ENCODE assay signal across 21 mouse cellular contexts in the genomic region with DNA sequence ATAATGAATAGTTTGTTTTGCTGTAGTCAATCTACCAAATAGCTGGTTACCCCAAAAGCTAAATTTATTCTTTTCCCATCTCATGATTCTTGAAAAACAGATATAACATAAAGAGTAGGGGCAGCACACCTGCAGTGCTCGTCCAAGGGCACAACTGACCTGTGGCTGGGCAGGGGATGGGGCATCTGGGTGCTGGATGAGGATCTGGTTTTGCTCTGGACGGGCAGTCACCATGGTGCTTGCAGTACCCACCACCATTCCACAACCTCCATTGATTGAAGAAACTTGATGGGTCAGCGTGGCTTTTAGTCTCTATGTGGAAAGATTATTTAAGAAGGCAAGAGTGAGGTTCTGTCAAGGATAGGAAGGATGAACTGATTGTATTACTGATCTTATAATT. TPM values are rescaled to one million over a fixed set of nuclear protein-coding genes. Genes with fewer than 3 reads are reported as not detected.
DNase-seq lines count a peak whose midpoint lies in the region; ATAC-seq and TF ChIP-seq lines count a peak whose summit lies in the region.
"Had no signal": no experiment of that assay in that cellular context is flagged by ENCODE, and none has a peak within 500 bp of the region (broad histone marks: within the 10 kb centered on the region; RNA-seq: fewer than 3 reads in every experiment).

No protein-coding gene starts in this region.

- peaks cover 9% of the 10 kb centered on the region for H3K36me3 ChIP-seq in heart, adult 2 months (ENCODE audit: control insufficient read depth, insufficient read depth, low read length)
- H3K36me3 ChIP-seq in forebrain, embryonic 14.5 days (ENCODE audit: control insufficient read depth, insufficient read depth, low read length), result peaks cover 27% of the 10 kb centered on the region

- TF ChIP-seq CTCF in heart, adult 2 months (IDR thresholded peaks at IDR 0.05), result no peak
- no peak for TF ChIP-seq CTCF in layer of hippocampus, adult 2 months (conservative IDR thresholded peaks at IDR 0.05)

- no peak overlapping the region for H3K9ac ChIP-seq in heart, adult 2 months (ENCODE audit: low read depth, low read length)
- no peak overlapping the region for H3K9ac ChIP-seq in forebrain, embryonic 14.5 days (ENCODE audit: low read length)

- H3K4me1 ChIP-seq in heart, adult 2 months (ENCODE audit: control insufficient read depth, insufficient read depth, low read length), result peaks cover 6% of the 10 kb centered on the region; the same call in 1 of the 2 replicates
- H3K4me1 ChIP-seq in forebrain, embryonic 14.5 days (ENCODE audit: control insufficient read depth, insufficient read depth, low read length), result peaks cover 11% of the 10 kb centered on the region; the same call in 1 of the 2 replicates
- H3K4me1 ChIP-seq: limb, embryonic 10.5 days had no signal

- no peaks in the 10 kb centered on the region for H3K79me2 ChIP-seq in heart, adult 2 months (replicated peaks; ENCODE audit: control insufficient read depth, insufficient read depth, low read length)

- WGBS in heart, adult 2 months, result 88% methylated on average over 3 of the region's 3 CpGs
- 76% methylated on average over 3 of the region's 3 CpGs for WGBS in forebrain, embryonic 14.5 days

- intact Hi-C loops in heart, adult 2 months (cut with DNase I), result loop anchor here (5.0 kb wide), 2 partner anchors 76 to 121 kb away; no protein-coding TSS in a partner anchor

- H3K4me2 ChIP-seq in forebrain, embryonic 14.5 days (ENCODE audit: low read length), result no peak overlapping the region

- peak overlapping the region; percentile 54 for H3K27ac ChIP-seq in heart, adult 2 months
- H3K27ac ChIP-seq in layer of hippocampus, adult 2 months, result peak overlapping the region; percentile 88
- peak overlapping the region; percentile 89 for H3K27ac ChIP-seq in forebrain, embryonic 14.5 days (ENCODE audit: low read depth, low read length)
- H3K27ac ChIP-seq: limb, embryonic 10.5 days had no signal

- H3K9me3 ChIP-seq in forebrain, embryonic 14.5 days (replicated peaks; ENCODE audit: control insufficient read depth, low read length), result no peaks in the 10 kb centered on the region
- H3K9me3 ChIP-seq: limb, embryonic 10.5 days had no signal

- TF ChIP-seq EP300 in heart, adult 2 months (IDR thresholded peaks at IDR 0.05; ENCODE audit: insufficient read depth, low read depth, low read length), result no peak

- no peak for TF ChIP-seq POLR2A in heart, adult 2 months (IDR thresholded peaks at IDR 0.05; ENCODE audit: insufficient read depth, low read depth, low read length)

- DNase-seq in cerebellum, adult 11-12 months, result peak; percentile 62
- DNase-seq in cerebellum, adult 9-11 months, result no peak
- no peak for DNase-seq in heart, adult 2 months
- no peak for DNase-seq in heart, adult 9 months (ENCODE audit: low spot score in 2 of 2)
- no peak for DNase-seq in layer of hippocampus, adult 2 months (ENCODE audit: low spot score in 2 of 2)
- no peak for DNase-seq in layer of hippocampus, postnatal 25 days (ENCODE audit: extremely low spot score in 1 of 2, low spot score in 1 of 2)
- no peak for DNase-seq in forebrain, embryonic 14.5 days (ENCODE audit: low spot score)
- DNase-seq in urinary bladder, postnatal 4 days (ENCODE audit: low spot score in 2 of 2), result no peak
- DNase-seq: thymus, postnatal 25 days had no signal

- H3K4me3 ChIP-seq in heart, adult 2 months, result no peak overlapping the region
- H3K4me3 ChIP-seq in layer of hippocampus, adult 2 months, result no peak overlapping the region
- H3K4me3 ChIP-seq in forebrain, embryonic 14.5 days (ENCODE audit: low read depth, low read length), result no peak overlapping the region
- H3K4me3 ChIP-seq: limb, embryonic 10.5 days had no signal

- ATAC-seq in forebrain, embryonic 14.5 days, result no peak
- ATAC-seq: inflammation-experienced regulatory T-cells, adult 6 months had no signal

- no peaks in the 10 kb centered on the region for H3K27me3 ChIP-seq in heart, adult 2 months (ENCODE audit: control insufficient read depth, insufficient read depth, low read length)
- H3K27me3 ChIP-seq in forebrain, embryonic 14.5 days (replicated peaks; ENCODE audit: control insufficient read depth, insufficient read depth, low read length), result no peaks in the 10 kb centered on the region

RNA-seq across cellular contexts. Expression of gene Npff, which starts 21.5 kb away (rescaled TPM):
- total RNA-seq in heart, adult 2 months (2021), result 1 to 10 TPM in 1 of 2 experiments, under 1 TPM in 1; 0.50 to 1.4 TPM
- 5.1 and 6.3 TPM in 2 replicates for polyA plus RNA-seq in heart, adult 2 months (2012; rRNA removed)
- 1 to 10 TPM; 5.5 TPM for total RNA-seq in layer of hippocampus, adult 2 months (2021)
- total RNA-seq in layer of hippocampus, postnatal 25 days (2021), result 1 to 10 TPM; 2.1 to 3.0 TPM
- polyA plus RNA-seq in forebrain, embryonic 14.5 days (2014; fragmentation: Nextera tagmentation; extraction: Ambion mirVana), result 1.3 and 1.4 TPM in 2 replicates

RNA-seq across cellular contexts. Expression of gene Tarbp2, which starts 28.3 kb away (rescaled TPM):
- 10 to 100 TPM; 37.4 to 43.6 TPM for total RNA-seq in heart, adult 2 months (2021)
- 79.2 and 85.0 TPM in 2 replicates for polyA plus RNA-seq in heart, adult 2 months (2012; rRNA removed)
- total RNA-seq in layer of hippocampus, adult 2 months (2021), result 10 to 100 TPM; 36.2 to 37.7 TPM
- 10 to 100 TPM; 32.8 to 40.4 TPM for total RNA-seq in layer of hippocampus, postnatal 25 days (2021)
- 83.9 and 90.7 TPM in 2 replicates for polyA plus RNA-seq in forebrain, embryonic 14.5 days (2014; fragmentation: Nextera tagmentation; extraction: Ambion mirVana)

RNA-seq across cellular contexts. Expression of gene Map3k12, which starts 29.4 kb away (rescaled TPM):
- 1 to 10 TPM; 2.1 to 2.4 TPM for total RNA-seq in heart, adult 2 months (2021)
- polyA plus RNA-seq in heart, adult 2 months (2012; rRNA removed), result 4.1 and 5.5 TPM in 2 replicates
- total RNA-seq in layer of hippocampus, adult 2 months (2021), result 10 to 100 TPM; 95.0 to 99.9 TPM
- 100 to 1,000 TPM in 1 of 2 experiments, 10 to 100 TPM in 1; 94.0 to 102 TPM for total RNA-seq in layer of hippocampus, postnatal 25 days (2021)
- 28.6 and 36.9 TPM in 2 replicates for polyA plus RNA-seq in forebrain, embryonic 14.5 days (2014; fragmentation: Nextera tagmentation; extraction: Ambion mirVana)

RNA-seq across cellular contexts. Expression of gene Gm10337, which starts 42.7 kb away (rescaled TPM):
- not detected for total RNA-seq in heart, adult 2 months (2021)
- not detected in 2 replicates for polyA plus RNA-seq in heart, adult 2 months (2012; rRNA removed)
- not detected for total RNA-seq in layer of hippocampus, adult 2 months (2021)
- not detected for total RNA-seq in layer of hippocampus, postnatal 25 days (2021)
- polyA plus RNA-seq in forebrain, embryonic 14.5 days (2014; fragmentation: Nextera tagmentation; extraction: Ambion mirVana), result 13.4 TPM in 1 of 2 replicates, not detected in the other
- total RNA-seq: adrenal gland, adult 2 months; gastrocnemius, adult 18-20 months; granulocyte monocyte progenitor cell, adult 5-6 weeks; layer of hippocampus, adult 8-10 months; left cerebral cortex, adult 18-20 months; liver, adult 2 months; megakaryocyte, adult 5-6 weeks; midbrain, postnatal 0 days had no signal
- polyA plus RNA-seq: adrenal gland, adult 2 months; inflammation-experienced regulatory T-cells, adult 6 months; kidney, adult 2 months; liver, adult 2 months; small intestine, adult 2 months had no signal

Comparison
In these comparisons a context has a peak if more than half of its experiments do, and no peak if none do; other contexts are left out.
1. RNA of gene Map3k12, which starts 29.4 kb away (total RNA-seq): 94.0 to 102 TPM in layer of hippocampus, postnatal 25 days and 95.0 to 99.9 TPM in layer of hippocampus, adult 2 months; 2.1 to 2.4 TPM in heart, adult 2 months; every median in the first group is over 10 times any median in the second.
2. Peak in every context shown above with its lines, with median percentiles within 50 percentile points of each other: H3K27ac ChIP-seq.